Mouse (Mus musculus) midbrain, embryonic 16.5 days (tissue): Measurements from ENCODE around the gene Lmbr1l. TPM values are rescaled to one million over a fixed set of nuclear protein-coding genes. Genes with fewer than 3 reads are reported as not detected.
A peak's percentile ranks its signal among the peaks of the same experiment; 100 is the strongest.

Source experiments
- ATAC-seq: fragments of 200-750 bp; cut with Nextera tagmentation; 2 replicates; pipeline ENCODE4 v1.8.0; 2017; ENCODE audit warnings: moderate TSS enrichment
- H3K27ac ChIP-seq: fragments of 300-500 bp; sonication (generic); 2 replicates; pipeline ENCODE4 v1.5.1; 2014; ENCODE audit warnings: mild to moderate bottlenecking, low read length, mixed read lengths
- H3K27me3 ChIP-seq: fragments of 300-500 bp; sonication (generic); 2 replicates; pipeline ENCODE4 v1.6.1; 2014; ENCODE audit warnings: low read depth, low read length, mixed read lengths; ENCODE audit not compliant: control insufficient read depth, insufficient read depth
- H3K36me3 ChIP-seq: fragments of 300-500 bp; sonication (generic); 2 replicates; pipeline ENCODE4 v1.6.1; 2014; ENCODE audit warnings: mild to moderate bottlenecking, low read length, moderate library complexity, mixed read lengths; ENCODE audit not compliant: control insufficient read depth, insufficient read depth
- H3K4me1 ChIP-seq: fragments of 300-500 bp; sonication (generic); 2 replicates; pipeline ENCODE4 v1.6.1; 2014; ENCODE audit warnings: mild to moderate bottlenecking, low read length, mixed read lengths; ENCODE audit not compliant: control insufficient read depth, insufficient read depth
- H3K4me2 ChIP-seq: fragments of 300-500 bp; sonication (generic); 2 replicates; pipeline ENCODE4 v1.6.1; 2014; ENCODE audit warnings: mild to moderate bottlenecking, low read length, mixed read lengths
- H3K4me3 ChIP-seq: fragments of 300-500 bp; sonication (generic); 2 replicates; pipeline ENCODE4 v1.5.1; 2014; ENCODE audit warnings: low read depth, mild to moderate bottlenecking, low read length, moderate library complexity, mixed read lengths
- H3K9ac ChIP-seq: fragments of 300-500 bp; sonication (generic); 2 replicates; pipeline ENCODE4 v1.6.1; 2014; ENCODE audit warnings: low read depth, low read length, mixed read lengths
- H3K9me3 ChIP-seq: fragments of 300-500 bp; sonication (generic); replicated peaks from 2 replicates; pipeline ENCODE4 v1.6.1; 2014; ENCODE audit warnings: mild to moderate bottlenecking, low read length, mixed read lengths; ENCODE audit not compliant: control insufficient read depth, poor library complexity, severe bottlenecking
- WGBS: fragments of 180-500 bp; shearing (Covaris S2); extraction: QIAGEN DNeasy Blood & Tissue Kit; methylation state at CpG from one replicate; pipeline ENCODE4 v1.1.7; 2014; 5-methylcytosine and 5-hydroxymethylcytosine counted together
- polyA plus RNA-seq: library from polyadenylated mRNA; unstranded; fragments of >200 nt; fragmentation: Nextera tagmentation; extraction: Ambion mirVana; gene quantifications from 2 replicates; pipeline ENCODE4 v1.2.1, GENCODE M21; 2015

Lmbr1l gene
- polyA plus RNA-seq, 1 experiment from 2014 or later = 27.9 TPM

DNA sequence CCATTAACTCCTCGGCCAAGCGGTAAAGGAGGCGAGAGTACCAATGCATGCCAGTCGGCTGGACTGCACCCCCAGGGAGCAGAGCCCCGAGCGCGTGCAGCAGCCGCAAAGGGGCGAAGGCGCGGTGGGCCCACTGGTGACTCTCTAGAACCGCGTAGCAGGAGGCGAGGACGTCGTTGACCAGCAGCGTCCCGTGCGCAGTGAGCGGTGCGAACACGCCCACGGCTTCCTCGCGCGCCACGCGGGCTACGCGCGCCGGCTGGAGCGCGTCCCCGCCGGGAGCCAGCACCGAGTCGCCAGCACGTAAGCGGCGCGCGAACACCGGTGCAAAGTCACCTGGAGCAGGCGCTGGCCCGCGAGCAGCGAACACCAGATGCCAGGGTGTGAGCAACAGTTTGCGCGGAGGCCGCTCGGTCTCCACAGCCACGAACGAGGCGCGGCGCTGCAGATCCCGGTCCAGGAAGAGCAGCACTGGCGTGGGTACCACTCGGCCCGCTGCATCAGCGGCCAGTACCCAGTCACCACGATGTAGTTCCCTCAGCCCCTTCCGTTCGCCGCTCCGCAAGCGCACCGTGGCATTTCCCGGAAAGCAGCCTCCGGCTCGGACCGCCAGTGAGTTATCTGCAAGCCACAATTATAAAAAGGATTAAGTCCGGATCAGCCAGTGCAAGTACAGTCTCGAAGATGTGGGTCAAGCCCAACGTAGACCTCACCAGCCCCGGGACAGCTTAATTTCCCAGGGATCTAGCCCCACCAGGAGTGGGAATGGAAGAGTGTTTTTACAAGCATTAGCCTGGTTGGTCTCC is 23.9 kb downstream of the Lmbr1l start, which contains the start of gene Rhebl1:
Rhebl1 (minus strand) TSS at position 601 of the 806 bp plus-strand sequence.
- H3K27me3 ChIP-seq = peaks cover 55% of the 10 kb centered on the region
- no peaks in the 10 kb centered on the region for H3K36me3 ChIP-seq
- under 1% methylated on average over 77 of the region's 77 CpGs for WGBS
- peak within 1 kb of the TSS; percentile 85 for H3K4me2 ChIP-seq
- H3K9ac ChIP-seq = peak within 1 kb of the TSS; percentile 57
- no peak within 1 kb of the TSS for H3K27ac ChIP-seq
- peak; percentile 42; the same call in 1 of the 2 replicates for ATAC-seq
- no peaks in the 10 kb centered on the region for H3K9me3 ChIP-seq
- H3K4me3 ChIP-seq = peak within 1 kb of the TSS; percentile 54
- H3K4me1 ChIP-seq = peaks cover 30% of the 10 kb centered on the region

DNA sequence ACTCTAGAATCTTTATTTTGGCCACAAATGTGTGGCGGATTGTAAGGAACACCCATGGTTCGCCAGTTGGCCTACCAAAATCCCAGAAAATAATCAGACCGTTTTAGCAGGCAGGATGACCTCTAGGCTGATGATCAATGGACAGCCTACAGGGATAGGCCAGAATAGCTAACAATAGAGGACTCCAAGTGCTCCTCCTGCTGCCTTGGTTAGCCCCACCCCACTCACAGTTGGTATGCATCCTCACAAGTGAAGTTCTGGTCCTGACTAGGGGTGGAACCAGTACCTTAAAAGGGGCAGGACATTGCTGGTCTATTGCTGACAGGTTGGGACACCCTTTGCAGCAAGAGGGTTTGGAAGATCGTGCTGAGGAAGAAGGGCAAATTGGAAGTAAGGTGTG is 25.0 kb downstream of the Lmbr1l start:
- Histone ChIP-seq H3K4me1 (peaks cover 28% of the 10 kb centered on the region), H3K27ac (no peak overlapping the region), H3K4me3 (no peak overlapping the region), H3K9ac (no peak overlapping the region), H3K36me3 (no peaks in the 10 kb centered on the region), H3K27me3 (peaks cover 47% of the 10 kb centered on the region), H3K4me2 (no peak overlapping the region), H3K9me3 (no peaks in the 10 kb centered on the region)
- 39% methylated on average over 4 of the region's 4 CpGs for WGBS
- no peak for ATAC-seq

DNA sequence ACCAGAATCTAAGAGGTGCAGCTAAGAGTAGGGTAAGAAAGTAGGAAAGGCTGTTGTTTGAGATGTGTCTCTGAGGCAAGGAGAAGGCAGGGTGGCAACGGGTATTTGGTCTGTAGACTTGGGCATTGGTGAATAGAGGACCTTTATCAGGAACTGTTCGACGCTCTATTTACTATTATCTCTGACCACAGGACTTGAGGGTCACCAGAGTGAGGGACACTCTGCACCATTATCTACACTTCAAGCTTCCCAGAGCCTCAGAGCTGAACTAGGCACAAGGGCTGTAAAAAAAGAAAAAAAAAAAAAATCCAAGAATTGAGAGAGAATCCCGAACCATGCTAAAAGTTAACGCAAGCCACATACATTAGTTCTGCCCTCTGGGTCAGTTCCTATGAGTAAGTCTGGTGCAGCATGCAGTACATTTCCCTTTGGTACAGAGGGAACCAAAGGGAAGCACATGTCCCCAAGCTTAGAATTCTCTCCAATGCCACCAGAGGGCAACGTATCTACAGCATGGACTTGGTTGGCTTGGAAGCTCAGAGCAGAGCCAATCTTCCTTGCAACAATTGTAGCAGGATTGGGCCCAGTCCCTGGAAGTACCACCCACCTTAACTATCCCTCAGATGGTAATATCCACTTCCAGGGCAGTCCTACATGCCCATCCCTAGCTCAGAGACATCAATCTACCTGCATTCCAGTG is 26.0 kb downstream of the Lmbr1l start:
- H3K9ac ChIP-seq = 0 out of 2 replicates have a peak overlapping the region, but pooled peaks have one; percentile 6
- peak; percentile 63; the same call in 1 of the 2 replicates for ATAC-seq

DNA sequence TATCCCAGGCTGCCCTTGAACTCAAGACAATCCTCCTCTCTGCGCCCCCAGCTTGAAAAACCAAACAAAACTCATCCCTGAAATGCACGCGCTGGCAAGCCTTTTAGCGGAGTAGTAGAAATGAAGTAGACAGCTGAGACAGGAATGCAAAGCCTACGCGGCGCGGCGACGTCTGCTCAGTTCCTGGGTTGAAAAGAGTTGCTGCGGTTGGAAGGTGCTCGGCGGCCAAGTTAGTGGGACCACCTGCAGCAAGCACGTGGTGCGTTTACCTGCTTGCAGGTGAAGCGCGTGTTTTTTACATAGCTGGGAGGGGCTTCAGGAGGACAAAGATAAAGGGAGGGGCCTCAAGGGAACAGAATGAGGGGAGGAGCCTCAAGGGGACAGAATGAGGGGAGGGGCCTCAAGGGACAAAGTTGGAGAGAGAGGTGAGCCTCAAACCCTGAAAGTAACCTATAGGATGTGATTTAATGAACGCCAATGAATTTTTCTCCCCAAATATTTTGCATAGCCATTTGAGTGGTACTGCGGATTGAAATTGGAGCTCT is 26.8 kb downstream of the Lmbr1l start:
- Histone ChIP-seq H3K9ac (no peak overlapping the region), H3K36me3 (no peaks in the 10 kb centered on the region), H3K27ac (no peak overlapping the region), H3K4me3 (no peak overlapping the region), H3K27me3 (peaks cover 34% of the 10 kb centered on the region), H3K4me2 (no peak overlapping the region; the same call in 1 of the 2 replicates), H3K9me3 (no peaks in the 10 kb centered on the region), H3K4me1 (peaks cover 25% of the 10 kb centered on the region)
- no peak for ATAC-seq
- WGBS = 11% methylated on average over 19 of the region's 19 CpGs

More for the DNA sequence above, 26.0 kb downstream of the Lmbr1l start:
- H3K4me3 ChIP-seq = no peak overlapping the region
- no peak overlapping the region for H3K4me2 ChIP-seq
- peaks cover 25% of the 10 kb centered on the region for H3K4me1 ChIP-seq
- peaks cover 40% of the 10 kb centered on the region for H3K27me3 ChIP-seq
- H3K27ac ChIP-seq = no peak overlapping the region
- no peaks in the 10 kb centered on the region for H3K36me3 ChIP-seq
- H3K9me3 ChIP-seq = no peaks in the 10 kb centered on the region
- WGBS = 43% methylated on average over 6 of the region's 6 CpGs

DNA sequence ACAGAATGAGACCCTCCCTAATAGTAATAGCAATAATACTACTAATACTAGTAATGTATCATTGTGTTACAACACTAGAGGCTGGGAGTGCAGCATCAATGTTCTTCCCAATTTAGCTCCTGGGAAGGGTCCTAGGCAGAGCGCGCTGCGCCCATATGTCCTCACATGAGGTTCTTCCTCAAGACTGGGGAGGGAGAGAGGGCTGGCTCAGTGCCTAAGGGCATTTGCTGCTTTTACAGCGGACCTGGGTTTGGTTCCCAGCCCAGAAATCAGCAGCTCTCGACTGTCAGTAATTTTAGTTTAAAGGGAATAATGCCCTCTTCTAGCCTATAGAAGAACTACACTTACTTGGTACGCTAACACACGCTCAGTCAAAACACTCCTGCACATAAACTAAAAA is 30.5 kb downstream of the Lmbr1l start:
- no peak overlapping the region for H3K9ac ChIP-seq
- no peak overlapping the region for H3K4me3 ChIP-seq
- H3K4me1 ChIP-seq = no peaks in the 10 kb centered on the region
- no peaks in the 10 kb centered on the region for H3K9me3 ChIP-seq
- WGBS = 83% methylated on average over 7 of the region's 7 CpGs
- H3K27ac ChIP-seq = no peak overlapping the region
- no peaks in the 10 kb centered on the region for H3K36me3 ChIP-seq
- no peak for ATAC-seq
- H3K27me3 ChIP-seq = peaks cover 5% of the 10 kb centered on the region; the same call in 1 of the 2 replicates
- H3K4me2 ChIP-seq = no peak overlapping the region

DNA sequence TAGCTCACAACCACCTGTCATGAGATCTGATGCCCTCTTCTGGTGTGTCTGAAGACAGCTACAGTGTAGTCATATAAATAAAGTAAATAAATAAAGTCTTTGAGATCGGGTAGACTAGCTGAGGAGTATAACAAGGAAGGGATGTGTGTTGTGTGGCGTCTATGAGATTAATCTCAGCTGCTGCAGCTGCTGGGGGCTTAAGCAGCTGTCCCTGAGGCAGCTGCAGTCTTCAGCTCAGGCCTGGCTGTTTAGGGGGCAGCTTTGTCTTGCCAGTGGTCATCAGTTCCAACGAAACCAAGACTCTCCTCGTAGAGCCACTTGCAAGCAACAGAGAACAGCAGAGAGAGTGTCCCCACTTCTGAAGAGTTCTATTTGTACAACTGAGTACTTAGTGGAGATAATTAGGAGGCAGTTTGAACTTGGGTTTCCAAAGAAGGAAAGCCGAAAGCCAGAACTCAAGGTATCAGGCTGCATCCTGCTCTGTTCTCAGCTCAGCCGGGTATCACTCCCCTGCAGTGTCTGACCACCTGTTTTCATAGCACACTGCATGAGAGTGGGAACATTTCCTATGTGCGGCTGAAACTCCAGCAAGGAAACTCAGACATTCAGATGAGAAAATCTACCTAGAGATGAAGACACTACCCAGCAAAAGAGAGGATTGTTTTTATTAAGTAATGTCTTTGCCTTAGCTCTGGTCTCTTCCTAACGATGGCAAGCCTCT is 31.2 kb downstream of the Lmbr1l start:
- no peak overlapping the region for H3K4me2 ChIP-seq
- H3K27ac ChIP-seq = no peak overlapping the region
- H3K4me3 ChIP-seq = no peak overlapping the region
- H3K4me1 ChIP-seq = peaks cover 1% of the 10 kb centered on the region; the same call in 1 of the 2 replicates
- H3K9me3 ChIP-seq = no peaks in the 10 kb centered on the region
- WGBS = 67% methylated on average over 8 of the region's 8 CpGs
- H3K27me3 ChIP-seq = peaks cover 5% of the 10 kb centered on the region; the same call in 1 of the 2 replicates
- ATAC-seq = no peak
- no peak overlapping the region for H3K9ac ChIP-seq
- no peaks in the 10 kb centered on the region for H3K36me3 ChIP-seq

DNA sequence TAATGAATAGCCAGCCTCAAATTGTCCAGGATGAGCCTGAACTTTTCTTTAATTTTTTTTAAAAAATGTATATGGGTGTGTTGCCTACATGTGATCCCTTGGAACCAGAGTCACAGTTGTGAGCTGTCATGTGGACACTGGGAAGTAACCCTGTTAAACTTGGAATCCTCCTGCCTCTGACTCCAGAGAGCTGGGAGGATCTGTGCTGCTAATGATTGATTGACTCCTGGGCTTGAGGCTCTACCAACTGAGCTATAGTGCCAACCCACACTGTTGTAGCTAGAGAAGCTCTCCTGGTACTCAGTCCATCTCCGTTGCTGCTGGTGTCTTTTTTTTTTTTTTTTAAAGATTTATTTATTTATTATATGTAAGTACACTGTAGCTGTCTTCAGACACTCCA is 33.9 kb downstream of the Lmbr1l start:
- Histone ChIP-seq H3K9ac (no peak overlapping the region), H3K36me3 (no peaks in the 10 kb centered on the region), H3K27ac (no peak overlapping the region), H3K9me3 (no peaks in the 10 kb centered on the region), H3K27me3 (no peaks in the 10 kb centered on the region), H3K4me2 (no peak overlapping the region), H3K4me3 (no peak overlapping the region), H3K4me1 (peaks cover 19% of the 10 kb centered on the region)
- ATAC-seq = no peak
- WGBS = 85% methylated on average over 1 of the region's 1 CpGs

DNA sequence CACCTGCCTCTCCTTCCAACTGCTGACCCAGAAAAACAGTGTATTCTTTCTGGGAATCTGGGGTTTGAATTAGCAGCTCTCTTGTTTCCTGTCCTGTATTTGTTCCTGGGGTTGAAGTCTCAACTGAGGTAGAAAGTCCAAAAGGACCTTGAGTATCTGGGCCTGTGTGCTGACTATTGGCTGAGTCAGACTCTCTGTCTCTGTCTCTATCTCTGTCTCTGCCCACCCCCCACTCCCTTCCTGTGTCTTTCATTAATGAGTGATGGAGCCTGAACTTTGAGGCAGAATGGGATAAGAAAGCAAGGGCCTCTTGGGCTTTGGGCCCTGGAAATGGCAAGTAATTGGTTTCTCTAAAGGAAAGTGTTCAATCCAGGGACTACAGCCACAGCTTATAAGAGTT is 34.4 kb downstream of the Lmbr1l start:
- no peak for ATAC-seq
- peaks cover 19% of the 10 kb centered on the region for H3K4me1 ChIP-seq
- no peak overlapping the region for H3K4me2 ChIP-seq
- no peak overlapping the region for H3K27ac ChIP-seq
- H3K4me3 ChIP-seq = no peak overlapping the region
- no peaks in the 10 kb centered on the region for H3K9me3 ChIP-seq
- no peaks in the 10 kb centered on the region for H3K27me3 ChIP-seq
- no peak overlapping the region for H3K9ac ChIP-seq
- no peaks in the 10 kb centered on the region for H3K36me3 ChIP-seq
